Mouse (Mus musculus) liver, embryonic 14.5 days (tissue): ENCODE results near the gene Lrch2.

ENCODE experiments used
- CTCF ChIP-seq: IDR thresholded peaks from 2 replicates; pipeline ENCODE4 v1.5.1; 2016; ENCODE audit warnings: antibody characterized with exemption, low read depth, control low read depth
- EP300 ChIP-seq: IDR thresholded peaks from 2 replicates; pipeline ENCODE4 v1.6.1; 2016; ENCODE audit warnings: antibody characterized with exemption, low read depth

- TF ChIP-seq CTCF (no peak), EP300 (no peak)
Observed at GRCm38 (mm10) chrX:147535616-147536015, 18.3 kb downstream of the Lrch2 start.
